Mouse (Mus musculus) ES-E14 (cell line): ENCODE data around the gene Pdzd2.

ENCODE experiments used
- CHD2 ChIP-seq: IDR thresholded peaks from 2 replicates; pipeline ENCODE4 v1.6.1; 2014; ENCODE audit warnings: mild to moderate bottlenecking, low read depth, low read length, inconsistent platforms
- MAFK ChIP-seq: IDR thresholded peaks from 2 replicates; pipeline ENCODE4 v1.6.1; 2014; ENCODE audit warnings: mild to moderate bottlenecking, low read depth, low read length, inconsistent platforms; ENCODE audit not compliant: insufficient read depth
- ZC3H11A ChIP-seq: IDR thresholded peaks from 2 replicates; pipeline ENCODE4 v1.6.1; 2012; ENCODE audit warnings: low read depth, mild to moderate bottlenecking, inconsistent platforms, low read length, borderline replicate concordance
- ZNF384 ChIP-seq: IDR thresholded peaks from 2 replicates; pipeline ENCODE4 v1.6.1; 2012; ENCODE audit warnings: low read depth, low read length, inconsistent platforms

DNA sequence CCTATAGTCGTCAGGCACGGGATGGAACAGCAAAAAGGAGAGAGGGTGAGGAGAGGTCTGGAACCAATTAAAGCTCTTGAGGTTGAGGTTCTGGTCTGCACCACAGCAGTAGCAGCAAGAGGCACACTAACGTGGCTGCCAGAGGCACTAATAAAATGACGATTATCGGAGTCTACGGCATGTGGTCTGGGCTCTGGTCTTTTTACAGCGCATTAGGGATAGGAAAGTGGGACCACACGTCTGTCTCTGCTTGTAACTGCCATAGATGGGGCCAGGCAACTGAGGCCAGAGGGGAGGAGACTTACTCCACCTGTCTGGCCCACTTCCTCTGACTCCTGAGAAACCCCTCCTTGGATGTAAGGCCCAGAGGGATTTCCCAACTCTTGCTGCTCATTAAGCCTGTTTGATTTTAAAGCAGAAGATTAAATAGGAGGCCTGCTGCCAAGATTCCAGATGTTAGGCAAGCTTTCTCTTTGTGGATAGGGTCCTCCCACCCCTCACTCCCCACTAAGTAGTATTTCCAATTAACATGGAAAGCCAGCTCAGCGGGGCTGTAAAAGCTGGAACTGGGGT lies 224.4 kb downstream of the Pdzd2 start:
- TF ChIP-seq ZC3H11A = no peak
- no peak for TF ChIP-seq MAFK
- TF ChIP-seq ZNF384 = no peak
- no peak for TF ChIP-seq CHD2
